Mouse (Mus musculus) T-helper 17 cell (primary cell): ENCODE measurements around the gene Sympk.

ENCODE experiments used
- in situ Hi-C, 2 experiments: fragments of 300-600 bp; cut with MboI, MseI; formaldehyde crosslinking; loops; 1 replicate in 1 of 2; 2 replicates in 1 of 2; pipeline ENCODE4 v1.15.1; 2025; ENCODE audit warnings: high pct_unique_total_duplicates in 2 of 2

Sympk gene

DNA sequence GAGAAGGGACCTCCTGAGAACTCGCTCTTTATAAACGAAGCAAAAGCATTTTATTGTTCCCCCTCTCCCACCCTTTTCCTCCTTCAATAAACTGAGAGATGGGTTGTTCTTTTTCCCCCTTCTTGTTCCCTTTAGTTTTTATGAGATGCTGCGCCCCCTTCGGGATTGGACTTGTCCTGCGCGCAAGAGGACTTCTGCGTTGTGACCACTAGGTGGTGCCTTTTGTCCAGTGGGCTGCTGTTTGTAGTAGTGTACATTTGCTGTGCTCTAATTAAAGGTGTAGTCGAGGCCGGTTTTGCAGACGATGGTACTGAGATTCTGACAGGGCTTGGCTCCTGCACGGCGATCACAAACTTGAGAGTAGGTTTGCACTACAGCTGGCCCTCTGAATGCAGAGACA, 17.7 kb upstream of the Sympk start:
- in situ Hi-C loops, result no loop called here

DNA sequence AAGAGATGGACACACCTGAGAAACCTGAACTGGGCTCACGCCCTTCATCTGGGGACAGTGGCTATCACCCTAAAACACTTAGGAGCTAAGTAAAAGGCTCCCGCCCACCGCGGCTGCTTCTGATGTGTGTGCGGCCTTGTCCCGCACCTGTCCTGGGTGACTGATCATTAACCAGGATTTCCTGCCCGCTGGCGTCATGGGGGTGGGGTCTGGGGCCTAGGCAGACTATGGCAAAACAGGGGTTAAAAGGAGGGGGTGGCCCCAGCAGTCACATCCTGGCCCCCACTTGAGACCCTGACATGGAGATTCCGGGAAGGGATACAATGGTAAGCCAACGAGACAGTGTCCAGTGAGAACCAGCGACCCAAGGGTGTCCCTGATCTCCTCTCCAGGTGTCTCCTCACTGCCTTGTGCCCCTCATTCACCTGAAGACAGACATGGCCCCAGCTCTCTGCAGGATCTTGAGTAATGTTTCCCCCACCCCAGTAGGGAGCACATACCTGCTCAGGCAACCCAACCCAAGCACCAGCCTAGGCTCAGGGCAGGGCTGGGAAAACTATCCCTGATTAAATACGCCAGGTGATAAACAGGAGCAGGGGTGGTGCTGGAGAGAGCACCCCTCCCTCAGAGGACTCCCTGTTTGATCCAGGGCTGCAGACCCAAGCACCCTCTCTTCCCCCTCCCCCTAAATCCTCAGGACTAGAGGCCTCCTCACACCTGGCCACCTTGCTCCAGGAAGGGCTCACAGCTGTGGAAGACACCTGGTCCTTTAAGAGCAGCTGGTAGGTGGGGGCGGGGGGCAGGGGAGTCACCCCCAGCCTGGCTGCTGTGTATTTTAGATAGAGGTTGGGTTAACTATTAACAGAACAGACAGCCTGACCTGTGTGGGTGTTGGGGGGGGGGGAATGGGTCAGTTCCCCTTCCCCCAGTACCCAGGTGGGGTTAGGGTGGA, 16.9 kb upstream of the Sympk start:
- in situ Hi-C loops, result no loop called here

DNA sequence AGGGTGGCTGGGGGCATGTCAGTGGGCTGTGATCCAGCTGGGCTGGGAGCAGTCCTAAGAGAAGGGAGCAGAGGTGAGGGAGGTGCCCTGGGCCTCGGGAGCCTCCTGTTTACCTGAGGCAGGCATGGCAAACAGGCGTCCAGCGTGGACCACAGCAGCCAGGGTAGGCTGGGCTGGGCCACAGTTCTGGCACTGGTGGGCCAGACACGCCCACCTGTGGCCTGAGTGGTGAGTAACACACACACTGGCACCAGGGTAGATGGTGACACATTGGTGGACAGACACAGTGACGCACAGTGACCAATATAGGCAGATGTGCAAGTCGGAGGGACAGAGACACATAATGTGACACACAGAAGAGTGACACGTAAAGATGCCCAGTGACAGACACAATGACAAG, 13.6 kb upstream of the Sympk start:
- in situ Hi-C loops, result no loop called here

DNA sequence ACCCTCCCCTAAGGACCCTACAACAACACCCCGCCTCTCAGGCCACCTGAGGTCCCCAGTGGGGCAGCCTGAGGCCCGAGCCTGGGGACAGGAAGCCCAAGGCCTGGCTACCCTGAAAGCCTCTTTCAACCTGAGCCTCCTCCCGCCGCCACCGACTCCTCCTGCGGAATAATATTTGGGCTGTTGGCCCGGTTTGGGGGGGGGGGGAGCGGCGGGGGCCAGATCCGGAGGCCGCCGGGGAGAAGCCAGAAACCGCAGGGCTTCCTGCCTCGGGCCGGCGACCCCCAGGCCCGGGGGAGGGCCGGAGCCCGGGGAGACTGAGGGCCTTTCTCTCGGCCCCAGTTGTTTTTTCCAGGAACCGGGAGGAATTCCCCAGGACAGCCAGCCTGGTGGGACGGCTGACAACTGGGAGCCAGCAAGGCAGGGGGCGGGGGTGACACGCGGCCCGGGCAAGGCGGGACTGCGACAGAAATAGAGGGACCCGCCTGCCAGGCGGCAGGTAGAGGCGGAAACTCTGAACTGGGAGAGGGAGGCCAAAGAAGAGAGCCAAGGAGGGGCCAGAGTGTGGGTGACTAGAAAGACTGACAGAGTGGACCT, 12.1 kb upstream of the Sympk start:
- in situ Hi-C loops, result no loop called here

DNA sequence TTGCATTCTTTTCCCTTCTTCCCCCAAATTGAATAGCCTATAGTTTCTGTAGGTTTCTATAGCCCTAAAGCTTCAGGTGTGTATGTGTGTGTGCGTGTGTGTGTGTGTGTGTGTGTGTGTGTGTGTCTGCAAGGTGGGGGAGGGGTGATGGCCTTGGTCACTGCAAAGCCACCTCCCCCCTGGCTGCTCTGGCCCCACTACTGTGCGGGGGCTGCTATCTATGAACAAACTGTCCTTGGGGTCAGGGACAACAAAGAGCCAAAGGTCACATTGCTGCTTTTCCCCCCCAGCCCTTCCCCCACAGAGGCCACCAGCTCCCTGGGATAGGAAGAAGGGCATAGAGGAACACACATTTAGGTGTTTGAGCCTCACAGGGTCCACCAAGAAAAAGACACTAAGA, 11.3 kb upstream of the Sympk start:
- in situ Hi-C loops, result no loop called here

DNA sequence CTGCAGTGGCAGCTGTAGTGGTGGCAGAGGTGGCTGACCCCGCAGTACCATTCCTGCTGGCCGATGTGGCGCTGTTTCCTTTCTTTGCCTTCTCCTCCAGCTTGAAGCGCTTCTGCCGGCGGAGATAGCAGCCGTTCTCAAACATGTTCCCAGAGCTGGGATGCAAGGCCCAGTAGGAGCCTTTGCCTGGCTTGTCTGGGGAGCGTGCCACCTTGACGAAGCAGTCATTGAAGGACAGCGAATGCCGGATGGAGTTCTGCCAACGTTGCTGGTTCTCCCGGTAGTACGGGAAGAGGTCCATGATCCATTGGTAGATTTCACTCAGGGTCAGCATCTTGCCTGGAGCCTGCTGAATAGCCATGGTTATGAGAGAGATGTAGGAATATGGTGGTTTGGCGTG, 9.7 kb upstream of the Sympk start:
- in situ Hi-C loops, result no loop called here

DNA sequence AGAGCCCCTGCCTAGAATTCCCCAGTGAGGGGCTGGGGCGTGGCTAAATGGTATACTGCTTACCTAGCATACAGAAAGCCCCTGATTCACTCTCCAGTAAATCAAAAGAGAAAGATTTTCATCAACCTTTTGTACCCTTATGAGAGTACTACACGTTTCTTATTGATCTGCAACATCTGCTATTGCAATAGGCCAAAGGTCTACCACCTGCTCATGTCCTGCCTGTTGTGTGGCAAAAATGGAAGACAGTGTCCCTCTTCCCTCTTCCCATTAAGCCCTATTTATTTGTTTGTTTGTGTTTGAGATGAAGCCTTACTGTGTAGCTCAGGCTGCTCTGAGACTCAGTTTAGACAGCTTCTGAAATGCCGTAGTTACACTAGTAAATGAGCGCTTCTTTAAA, 8.1 kb upstream of the Sympk start:
- in situ Hi-C loops, result no loop called here

DNA sequence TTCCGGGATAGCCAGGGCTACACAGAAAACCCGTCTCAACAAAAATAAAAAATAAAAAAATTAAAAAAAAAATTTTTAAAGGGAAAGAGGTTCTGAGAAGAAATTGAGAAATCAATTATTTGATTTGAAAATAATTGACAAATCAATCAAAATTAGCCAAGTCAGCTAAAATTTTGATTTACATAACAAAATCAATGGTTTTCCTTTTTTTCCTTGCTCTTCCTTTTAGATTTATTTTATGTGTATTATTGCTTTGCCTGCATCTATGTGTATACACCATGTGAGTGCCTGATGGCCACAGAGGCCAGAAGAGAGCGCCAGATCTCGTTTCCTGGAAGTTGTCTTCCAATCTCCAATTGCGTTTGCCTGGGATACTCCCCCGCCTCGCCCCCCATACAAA, 6.3 kb upstream of the Sympk start:
- in situ Hi-C loops, result no loop called here

DNA sequence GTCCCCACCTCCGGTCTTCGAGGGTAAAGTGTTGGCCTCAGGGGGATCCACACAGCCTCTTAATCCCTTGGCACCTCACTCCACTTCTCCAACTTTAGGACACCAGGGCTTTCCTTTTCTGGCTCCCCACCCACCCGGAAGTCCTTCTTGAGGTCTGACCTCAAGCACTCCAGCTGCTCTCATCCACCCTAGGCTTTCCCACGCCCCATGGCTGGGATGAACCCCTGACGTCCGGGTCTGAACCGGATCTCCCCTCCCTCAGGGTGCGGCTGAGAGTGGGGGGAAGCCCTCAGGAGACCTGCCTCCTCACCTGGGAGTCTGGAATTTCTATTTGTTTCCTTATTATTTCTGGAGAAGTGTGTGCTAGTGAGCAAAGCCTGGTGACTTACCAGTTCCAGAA, 3.1 kb upstream of the Sympk start:
- in situ Hi-C loops, result no loop called here

DNA sequence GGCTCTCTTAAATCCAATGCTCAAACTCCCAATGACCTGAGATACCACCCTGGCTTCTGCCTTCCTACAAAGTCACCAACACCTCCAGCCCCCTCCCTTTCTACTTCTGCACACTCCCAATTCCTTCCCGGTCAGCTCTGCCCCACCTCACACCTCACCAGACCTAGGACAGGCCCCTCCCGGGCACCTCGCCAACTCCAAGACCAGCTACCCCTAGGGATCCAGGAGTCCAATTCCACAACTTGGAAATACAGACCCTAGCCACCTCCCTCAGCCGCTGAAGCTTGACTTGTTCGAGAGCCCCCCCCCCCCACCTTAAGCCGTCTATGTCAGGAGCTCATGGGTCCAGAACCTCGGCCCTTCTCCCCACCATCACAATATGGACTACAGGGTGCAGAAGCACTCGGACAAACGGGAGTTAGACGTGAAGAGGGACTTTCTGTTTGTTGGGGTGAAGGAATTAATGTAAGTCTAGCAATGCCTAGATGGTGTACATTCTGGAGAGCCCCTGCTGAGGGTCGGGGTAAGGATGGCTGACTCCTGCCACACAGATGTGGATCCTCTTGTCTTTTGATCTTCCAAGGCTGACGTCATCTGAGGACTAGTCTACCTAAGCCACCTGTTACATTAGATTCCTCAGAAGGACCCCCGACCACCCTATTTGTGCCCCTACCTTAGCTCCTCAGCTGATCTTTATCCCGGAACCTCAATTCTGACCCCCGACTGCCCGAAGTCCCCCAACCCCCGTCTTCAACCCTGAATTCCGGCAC, 1.8 kb upstream of the Sympk start:
- in situ Hi-C loops, result no loop called here

DNA sequence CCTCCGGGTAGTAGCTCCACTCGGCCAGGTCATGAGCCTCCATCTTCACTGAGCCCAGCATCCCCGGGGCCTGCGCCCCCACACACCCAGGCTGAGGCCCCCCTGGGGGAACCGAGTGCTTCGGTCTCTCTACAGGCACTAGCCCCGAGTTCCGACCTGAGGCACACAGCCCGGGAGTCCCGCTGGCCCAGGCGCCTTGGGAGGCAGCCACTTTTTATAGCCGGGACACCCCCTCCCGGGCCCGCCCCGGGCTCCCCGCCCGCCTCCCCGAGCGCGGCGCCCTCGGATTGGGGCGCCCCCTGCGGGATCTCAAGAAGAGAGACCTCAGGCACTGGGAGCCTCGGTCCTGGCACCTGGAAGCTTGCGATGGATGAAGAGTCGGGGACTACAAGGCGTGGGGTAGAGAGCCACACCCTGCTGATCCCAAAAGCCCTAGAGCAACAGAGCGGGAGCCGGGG, 791 bp upstream of the Sympk start, which contains the start of gene Foxa3:
TSS of gene Foxa3 (minus strand) at position 182 of the 458 bp plus-strand sequence.
- in situ Hi-C loops, result no loop called here

DNA sequence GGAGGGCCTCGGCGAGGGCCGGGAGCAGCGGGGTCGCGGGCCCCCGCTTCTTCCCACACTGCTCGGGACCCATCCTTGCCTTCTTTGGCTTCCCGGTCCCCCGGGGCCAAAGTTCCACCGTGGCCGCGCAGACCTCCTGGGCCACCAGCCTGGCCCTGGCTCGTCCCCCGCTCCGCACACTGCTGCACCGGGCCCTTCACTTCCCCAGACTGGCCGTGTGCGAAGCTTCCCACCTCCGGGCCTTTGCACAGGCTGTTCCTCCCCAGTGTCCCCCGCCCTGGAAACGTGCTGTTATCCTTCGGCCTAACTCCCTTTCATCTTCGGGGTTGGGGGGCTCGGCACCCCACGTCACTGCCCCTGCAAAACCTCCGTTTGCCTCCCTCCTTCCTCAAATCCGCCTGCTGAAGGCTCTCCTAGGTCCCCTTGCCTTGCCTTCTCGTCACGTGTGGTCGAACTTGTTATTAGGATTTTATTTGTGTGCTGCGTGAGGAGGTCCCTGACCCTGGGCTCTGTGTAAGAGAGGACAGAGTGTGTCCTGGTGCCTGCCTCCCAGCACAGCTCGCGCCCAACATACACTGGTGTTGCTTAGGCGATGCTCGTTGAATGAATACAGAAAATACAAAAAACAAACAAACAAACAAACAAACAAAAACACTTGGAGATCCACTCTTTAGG, 541 bp downstream of the Sympk start:
- in situ Hi-C loops, result no loop called here

DNA sequence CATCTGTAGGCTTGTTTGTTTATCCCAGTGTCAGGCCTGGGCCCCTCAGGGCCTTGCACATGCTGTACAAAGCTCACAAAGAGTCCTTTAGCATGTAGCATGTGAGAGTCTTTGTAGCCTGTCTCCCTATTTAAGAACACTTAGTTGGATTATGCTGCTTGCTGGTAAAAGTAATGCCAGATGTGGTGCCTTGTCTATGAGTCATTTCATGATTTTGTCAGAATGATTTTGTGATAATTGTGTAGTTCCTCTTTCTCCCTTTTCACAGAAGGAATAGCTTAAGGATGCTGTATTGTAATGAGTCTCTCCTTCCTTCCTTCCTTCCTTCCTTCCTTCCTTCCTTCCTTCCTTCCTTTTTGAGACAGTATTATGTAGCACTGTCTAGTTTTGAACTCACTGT, 3.9 kb downstream of the Sympk start:
- in situ Hi-C loops, result no loop called here

DNA sequence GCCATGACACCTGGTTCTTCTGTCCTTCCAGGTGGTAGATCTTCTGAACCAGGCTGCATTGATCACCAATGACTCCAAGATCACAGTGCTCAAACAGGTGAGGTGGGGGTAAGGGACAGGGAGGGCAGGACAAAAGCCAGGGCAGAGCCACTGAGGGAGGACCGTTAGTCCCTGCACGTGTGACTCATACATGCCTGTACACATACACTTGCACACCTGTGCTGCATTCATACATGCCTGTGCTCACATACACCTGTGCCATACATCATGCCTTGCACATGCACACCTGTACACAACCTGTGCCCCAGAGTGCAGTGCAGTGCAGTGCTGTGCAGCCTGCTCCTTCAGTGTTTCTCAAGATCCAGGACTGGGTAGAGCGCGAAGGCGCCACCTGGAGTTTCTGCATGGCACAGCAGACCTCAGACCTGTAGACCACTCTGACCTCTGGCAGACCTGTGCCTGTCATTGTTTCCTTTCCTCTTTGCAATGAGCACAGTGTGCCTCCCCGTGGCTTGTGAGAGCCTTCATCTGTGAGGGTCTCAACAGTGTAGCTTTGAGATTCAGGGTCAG, 5.0 kb downstream of the Sympk start:
- in situ Hi-C loops, result no loop called here

DNA sequence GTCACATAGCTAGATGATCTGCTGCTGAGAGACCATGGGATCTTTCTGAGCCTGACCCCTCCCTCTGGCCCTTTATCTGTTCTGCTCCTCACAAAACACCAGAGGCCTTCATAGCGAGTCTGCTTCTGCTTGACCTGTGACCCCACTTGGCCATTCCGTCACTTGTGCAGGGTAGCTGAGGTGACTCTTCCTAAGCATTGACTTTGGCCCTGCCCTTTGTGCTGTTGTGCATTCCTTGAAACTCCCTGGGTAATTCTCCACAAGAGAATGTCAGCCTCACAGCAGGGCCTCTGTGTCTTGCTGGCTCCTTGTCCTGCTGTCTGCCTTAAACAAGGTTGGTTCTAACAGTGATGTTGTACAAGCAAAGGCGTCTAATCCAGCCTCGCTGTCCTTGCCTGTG, 7.5 kb downstream of the Sympk start:
- in situ Hi-C loops, result no loop called here

DNA sequence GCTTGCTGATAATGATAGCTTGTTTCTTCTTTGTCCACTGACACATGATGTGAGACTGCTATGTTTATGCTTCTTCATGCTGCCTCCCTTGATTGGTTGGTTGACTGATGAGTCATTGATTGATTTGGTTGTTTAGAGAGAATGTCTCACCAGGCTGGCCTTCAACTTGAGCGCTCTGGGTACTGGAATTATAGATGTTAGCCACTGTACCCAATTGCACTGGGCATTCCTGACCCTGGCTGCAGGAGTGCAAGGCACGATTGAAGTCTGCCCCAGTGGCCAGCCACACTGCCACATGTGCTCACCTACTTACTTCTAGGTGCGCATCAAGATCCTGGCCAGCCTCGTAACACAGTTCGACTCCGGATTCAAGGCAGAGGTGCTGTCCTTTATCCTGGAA, 20.4 kb downstream of the Sympk start:
- in situ Hi-C loops, result no loop called here

DNA sequence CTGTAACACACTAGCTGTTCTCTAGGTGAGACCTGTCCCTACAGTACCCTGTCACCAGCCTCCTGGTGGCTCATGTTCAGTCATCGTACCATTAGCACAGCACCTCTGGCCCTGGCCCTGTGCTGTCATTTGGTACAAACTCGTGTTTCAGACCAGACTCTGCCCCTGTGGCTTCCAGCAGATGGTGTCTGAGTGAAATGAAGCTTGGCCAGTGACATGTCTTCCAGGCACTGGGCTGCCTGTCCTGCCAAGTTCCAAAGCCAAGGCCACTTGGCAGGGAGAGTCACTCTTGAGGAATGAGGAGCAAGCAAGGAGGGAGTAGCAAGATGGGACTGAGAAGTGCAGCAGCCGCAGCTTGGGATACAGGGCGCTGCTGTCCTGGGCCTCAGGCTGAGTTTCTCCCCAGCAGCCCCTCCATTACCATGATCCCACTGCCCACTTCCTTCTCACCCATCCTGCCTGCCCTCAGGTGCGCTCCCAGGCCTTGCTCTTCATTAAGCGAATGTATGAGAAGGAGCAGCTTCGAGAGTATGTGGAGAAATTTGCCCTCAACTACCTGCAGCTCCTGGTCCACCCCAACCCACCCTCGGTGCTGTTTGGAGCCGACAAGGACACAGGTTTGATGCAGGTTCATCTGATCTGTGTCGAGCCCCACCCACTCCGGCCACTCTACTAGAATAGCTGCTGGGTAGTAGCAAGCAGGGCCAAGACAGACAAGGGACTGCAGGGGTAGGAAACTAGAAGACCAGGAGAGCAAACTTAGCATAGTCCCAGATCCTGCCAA, 22.3 kb downstream of the Sympk start:
- in situ Hi-C loops, result no loop called here

DNA sequence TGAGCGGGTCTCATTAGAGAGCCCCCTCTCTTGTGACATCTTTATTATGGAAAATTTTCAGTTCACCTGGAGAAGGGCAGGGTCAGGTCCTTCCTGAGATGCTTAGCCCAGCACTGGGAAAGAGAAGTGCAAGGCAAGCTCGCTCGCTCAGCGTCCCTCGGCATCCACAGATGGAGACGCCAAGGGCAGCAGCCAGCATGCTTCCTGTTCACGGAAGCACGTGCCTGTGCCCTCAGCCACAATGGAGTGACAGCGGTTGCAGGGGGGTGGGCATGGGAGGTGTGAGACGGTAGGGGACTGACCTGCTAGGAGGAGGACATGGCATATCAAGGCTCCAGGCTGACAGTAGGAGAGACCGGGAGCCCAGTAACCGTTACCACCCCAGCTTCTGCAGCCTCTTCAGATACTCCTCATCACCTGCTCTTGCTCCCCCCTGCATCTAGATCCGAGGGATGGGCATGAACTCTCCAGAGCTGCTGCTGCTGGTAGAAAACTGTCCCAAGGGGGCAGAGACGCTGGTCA, 23.9 kb downstream of the Sympk start:
- in situ Hi-C loops, result no loop called here

DNA sequence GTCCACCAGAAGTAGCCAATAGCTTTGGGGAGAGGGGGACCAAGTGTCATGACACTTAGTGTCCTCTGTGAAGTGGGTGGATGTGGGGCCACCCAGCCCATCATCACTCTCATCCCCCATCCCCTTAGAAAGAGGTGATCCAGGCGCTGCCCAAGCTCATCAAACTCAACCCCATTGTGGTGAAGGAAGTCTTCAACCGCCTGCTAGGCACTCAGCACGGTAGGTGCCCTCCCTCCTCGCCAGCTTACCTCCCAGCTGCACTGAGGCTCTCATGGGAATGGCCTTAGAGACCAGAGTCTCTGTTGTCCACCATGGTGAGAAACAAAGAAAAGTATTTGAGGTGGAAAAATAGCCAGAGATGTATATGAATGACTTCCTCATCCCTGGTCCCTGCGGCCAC, 25.1 kb downstream of the Sympk start:
- in situ Hi-C loops, result no loop called here

DNA sequence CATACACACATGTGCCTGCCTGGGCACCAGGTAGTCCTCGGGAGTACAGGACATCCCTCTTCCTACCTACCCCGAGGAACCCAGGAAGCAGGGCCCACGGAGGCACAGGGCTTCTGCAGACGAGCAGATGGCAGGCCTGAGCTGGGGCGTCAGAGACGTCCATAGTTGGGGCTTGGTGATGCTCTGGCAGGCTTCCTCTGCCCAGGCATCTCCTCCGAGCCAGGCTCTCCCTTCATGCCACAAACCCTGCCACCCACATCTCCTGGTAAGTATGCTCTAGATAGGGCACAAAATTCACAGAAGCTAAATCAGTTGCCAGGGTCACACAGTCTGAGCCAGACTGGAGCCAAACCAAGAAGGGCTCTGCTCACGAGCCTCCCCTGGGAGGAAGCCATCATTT, 26.0 kb downstream of the Sympk start:
- in situ Hi-C loops, result no loop called here
